Mouse (Mus musculus): ENCODE data around the gene Cacnb1. TPM values are rescaled to one million over a fixed set of nuclear protein-coding genes. Genes with fewer than 3 reads are reported as not detected.
A peak's percentile ranks its signal among the peaks of the same experiment; 100 is the strongest.

Gene Cacnb1
- 1 to 10 TPM; 5.1 to 5.9 TPM for total RNA-seq (2021)
- long read RNA-seq, experiment 1, transcript Cacnb1-202 (13 exons, 1,880 nt): major isoform, 8 of 14 reads
- long read RNA-seq, experiment 1, partial matches to known transcripts: 2 of 14 reads
- long read RNA-seq, experiment 1, other reads (novel, unspliced or antisense): 2 of 14 reads
- long read RNA-seq, experiment 2: 0 reads

DNA sequence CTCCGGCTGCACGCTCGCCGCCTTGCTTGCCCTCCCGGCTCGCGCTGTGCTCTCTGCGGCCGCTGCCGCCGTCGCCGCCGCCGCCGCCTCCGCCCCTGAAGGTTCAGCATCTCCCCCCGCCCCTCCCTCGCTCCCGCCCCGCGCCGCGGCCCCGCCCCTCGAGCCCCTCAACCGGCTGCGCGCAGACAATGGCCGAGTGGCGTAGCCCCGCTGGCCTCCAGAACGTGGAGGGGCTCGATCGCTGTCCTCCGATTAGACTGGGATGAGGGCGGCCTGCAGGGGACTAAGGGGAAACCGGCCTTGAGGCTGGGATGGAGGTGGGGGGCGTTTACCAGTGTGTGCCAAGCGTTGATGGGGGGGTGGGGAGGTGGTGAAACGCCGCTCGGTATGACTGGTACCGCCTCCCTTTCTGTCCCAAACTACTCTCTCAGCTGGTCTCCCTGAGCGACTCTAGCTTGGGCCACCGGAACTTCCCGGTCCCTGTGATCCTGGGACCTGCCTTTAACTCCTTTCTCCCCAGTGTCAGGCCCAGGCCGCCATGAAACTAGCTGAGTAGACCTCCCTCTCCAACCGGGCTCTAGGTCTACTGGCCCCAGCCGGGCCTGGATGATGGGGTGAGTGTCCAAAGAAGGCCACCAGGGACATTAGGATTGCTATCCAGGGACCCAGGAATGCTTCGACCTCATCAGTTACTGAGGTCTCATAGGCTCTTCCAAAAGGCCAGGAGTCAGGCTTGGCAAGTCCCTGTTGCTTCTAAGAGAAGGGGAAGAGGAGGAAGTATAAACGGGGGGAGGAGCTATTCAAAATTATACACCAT, at the start of gene Cacnb1:
Gene Cacnb1 (minus strand): TSS at position 480 of the 817 bp plus-strand sequence.
- peak; percentile 69 to 76 for DNase-seq

DNA sequence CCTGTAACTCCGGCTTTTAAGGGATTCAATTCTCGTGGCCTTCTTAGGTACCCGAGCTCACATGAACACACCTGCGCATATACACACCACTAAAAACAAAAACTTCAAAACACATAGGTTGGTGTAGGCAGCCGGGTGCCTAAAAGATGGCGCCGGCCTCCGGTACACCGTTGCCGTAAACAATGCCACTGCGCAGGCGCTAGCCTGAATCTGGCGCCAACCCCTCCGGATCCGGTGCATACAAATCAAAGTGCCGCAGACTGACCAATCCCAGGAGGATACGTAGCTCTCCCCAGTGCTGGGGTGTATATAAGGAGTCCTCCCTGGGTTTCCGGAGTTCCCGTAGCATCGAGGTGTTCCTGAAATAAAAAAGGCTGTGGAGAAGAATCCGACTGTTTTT, 44.4 kb upstream of the Cacnb1 start:
- DNase-seq: no peak

DNA sequence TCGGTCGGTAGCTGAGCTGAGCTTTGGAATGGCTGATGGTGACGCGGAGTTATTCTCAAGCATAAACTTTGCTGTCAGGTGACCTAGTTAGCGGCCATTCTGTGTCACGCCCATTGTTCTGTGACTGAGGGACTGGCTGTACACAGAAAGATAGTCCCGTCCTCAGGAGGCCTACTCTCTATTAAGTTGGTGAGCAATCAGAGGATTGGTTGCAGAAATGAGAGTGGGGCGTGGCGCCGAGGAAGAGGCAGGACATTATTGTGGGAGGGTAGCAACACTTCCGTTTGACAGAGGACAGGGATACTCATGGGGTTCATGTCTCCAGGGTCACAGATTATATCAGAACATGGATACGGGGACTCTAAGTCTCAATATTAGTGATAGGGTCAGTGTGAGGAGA, 43.4 kb upstream of the Cacnb1 start:
- no peak for DNase-seq

DNA sequence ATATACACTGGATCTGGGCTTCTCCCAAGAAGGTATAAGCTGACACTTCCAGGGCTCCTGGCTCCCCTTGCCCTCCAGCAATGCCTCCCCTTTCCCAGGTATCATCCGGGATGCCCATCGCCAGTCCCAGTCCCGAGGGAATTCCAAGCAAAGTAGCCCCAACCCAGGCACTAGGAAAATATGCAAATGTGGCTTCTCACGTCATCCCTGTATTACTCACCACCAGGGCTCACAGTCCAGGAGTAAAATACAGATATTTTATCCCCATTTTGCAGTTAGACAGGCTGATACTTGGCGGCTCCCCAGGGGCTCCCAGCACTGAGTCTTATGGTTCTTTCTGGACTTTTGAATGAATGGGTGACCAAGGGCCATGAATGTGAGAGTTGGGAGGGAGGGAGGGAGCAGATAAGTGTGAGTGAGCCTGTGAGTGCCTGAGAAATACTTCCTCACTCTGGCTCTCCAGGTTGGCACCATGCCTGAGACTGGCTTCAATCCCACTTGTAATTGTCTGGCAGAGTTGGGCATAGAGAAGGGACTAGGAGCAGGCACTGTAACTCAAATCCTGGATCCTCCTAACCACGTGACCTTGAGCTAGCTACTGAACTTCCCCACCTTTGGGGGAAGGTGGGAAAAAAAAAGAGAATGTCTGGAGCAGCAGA, 39.2 kb upstream of the Cacnb1 start:
- peak; percentile 51 to 68 for DNase-seq

DNA sequence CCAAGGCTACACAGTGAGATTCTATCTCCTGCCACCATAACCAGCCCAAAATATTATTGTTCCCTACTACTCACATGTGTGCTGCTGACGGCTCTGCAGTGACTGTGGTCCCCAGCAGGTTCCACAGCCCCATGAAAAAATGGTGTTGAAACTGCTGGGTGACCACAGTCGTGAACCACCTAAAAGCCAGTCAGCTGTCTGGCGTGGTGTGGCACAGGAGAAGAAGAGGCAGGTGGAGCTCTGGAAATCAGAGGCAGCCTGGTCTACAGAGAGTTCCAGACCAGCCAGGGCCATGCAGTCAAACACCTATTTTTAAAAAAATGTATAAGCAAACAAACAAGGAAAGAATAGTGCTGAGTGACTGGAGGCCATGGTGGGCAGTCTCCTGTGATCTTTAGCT, 38.6 kb upstream of the Cacnb1 start:
- no peak for DNase-seq

DNA sequence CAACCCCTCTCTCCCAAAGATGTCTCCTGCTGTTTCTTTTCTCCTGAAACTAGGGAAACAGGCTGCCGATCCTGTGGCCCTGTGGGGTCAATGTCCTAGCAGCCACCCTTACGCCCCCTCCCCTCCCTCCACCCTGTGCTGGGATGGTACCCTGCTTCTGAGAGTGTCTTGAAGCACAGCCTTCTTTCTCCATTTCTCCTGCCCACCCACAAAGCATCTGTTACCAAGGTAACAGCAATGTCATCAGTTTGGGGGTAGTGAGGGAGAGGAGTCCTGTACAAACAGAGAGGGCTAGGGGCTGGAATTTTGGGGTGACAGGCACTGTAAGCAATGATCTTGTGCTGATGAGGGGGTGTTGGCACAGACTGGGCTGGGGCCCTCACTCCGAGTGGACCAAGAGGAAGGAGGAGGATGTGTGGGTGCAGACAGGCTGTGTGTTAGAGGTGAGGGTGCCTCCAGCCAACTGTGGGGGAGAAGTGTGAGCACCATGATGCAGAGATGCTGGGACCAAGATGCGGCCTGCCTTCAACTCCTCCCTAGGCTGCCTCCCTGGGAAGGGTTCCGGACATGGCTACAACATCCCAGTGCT, 37.4 kb upstream of the Cacnb1 start:
- DNase-seq: no peak

DNA sequence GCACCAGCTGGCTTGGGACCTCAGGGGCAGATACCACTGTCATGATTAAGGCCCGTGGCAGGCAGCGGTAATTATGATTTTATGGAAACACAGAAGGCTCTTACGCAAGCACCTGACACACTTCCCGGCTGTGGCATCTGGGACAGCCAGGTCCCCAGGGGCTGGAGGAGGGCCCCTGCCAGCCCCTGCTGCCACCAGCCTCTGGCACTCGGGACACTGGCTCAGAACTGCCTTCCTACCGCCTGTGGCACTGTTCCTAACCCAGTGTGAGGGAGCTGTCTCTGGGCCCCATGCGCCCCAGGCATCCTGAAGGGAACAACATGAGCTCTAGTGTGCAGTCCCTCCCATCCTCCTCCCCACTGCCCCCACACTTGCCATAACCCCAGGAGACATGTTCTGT, 36.8 kb upstream of the Cacnb1 start:
- DNase-seq: no peak

DNA sequence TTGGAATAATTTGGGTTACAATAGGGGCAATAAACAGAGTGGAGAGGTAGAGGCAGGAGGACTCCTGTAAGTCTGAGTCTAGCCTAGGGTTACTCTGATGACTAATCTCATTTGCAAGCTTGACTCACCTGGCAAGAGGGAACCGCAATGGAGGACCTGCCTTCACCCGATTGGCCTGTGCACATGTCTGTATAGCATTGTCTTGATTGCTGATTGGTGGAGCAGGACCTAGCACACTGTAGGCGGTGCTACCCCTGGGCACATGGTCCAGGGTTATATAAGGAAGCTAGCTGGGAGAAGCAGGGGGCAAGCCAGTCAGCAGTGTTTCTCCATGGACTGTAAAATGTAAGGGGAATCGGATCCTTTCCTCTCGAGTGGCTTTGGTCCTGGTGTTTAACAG, 35.2 kb upstream of the Cacnb1 start:
- no peak for DNase-seq

DNA sequence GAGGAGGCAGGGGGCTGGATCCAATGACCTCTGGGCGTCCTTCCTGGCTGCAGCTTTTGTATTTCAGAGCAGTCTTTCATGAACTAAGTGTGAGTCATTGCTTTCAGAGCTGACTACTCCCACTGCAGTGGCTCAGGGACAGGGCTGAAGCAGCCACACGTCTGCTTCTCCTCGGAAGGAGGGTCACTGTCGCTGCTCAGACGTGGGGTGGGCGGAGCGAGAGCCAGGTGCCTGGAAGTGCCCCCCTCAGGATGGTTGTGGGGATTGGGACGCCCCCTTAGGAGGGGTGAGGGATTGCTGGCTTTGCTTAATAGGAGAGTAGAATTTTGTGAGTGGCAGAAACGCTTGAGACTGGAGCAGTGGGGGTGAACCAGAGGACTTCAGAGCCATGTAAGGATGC, 34.6 kb upstream of the Cacnb1 start:
- DNase-seq: no peak

DNA sequence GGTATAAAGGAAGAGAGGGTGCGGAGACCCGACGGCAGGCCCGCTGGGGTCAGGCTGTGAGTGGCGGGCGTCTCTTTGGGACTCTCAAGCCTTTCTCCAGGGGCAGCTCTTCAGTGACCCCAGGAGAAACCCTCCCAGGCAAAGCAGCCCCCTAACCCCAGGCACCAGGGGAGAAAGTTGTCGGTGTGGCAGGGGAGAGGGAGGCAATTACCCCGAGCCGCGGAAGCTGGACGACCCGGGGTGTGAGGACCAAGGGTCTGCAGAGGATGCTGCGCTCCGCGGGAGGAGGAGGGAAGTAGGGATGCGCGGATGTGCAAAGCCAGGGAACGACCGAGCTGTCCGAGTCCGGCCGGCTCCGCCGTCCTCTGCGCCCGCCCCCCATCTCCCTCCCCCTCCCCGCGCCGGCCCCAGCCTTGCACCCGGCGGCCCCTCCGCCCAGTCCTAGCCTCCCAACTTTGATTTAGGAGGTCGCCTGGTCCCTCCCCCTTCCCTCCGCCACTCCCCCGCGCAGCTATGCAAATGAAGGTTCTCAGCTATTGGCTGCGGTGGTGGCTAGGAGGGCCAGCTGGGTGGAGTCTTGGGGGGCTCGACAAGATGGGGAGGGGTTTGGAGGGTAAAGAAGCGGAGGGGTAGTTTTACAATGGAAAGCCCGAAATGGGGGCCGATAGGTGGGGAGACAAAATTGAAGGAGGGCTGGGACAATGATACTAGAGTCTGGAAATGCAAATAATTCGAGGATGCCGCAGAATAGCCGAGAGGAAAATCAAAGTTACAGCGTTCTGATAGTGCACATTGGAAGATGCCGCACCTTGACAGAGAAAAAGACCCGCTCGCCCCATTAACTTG, 30.4 kb upstream of the Cacnb1 start, which contains the start of gene Stac2:
Gene Stac2 (minus strand): TSS at position 474 of the 846 bp plus-strand sequence.
- DNase-seq: peak; percentile 79 to 81

DNA sequence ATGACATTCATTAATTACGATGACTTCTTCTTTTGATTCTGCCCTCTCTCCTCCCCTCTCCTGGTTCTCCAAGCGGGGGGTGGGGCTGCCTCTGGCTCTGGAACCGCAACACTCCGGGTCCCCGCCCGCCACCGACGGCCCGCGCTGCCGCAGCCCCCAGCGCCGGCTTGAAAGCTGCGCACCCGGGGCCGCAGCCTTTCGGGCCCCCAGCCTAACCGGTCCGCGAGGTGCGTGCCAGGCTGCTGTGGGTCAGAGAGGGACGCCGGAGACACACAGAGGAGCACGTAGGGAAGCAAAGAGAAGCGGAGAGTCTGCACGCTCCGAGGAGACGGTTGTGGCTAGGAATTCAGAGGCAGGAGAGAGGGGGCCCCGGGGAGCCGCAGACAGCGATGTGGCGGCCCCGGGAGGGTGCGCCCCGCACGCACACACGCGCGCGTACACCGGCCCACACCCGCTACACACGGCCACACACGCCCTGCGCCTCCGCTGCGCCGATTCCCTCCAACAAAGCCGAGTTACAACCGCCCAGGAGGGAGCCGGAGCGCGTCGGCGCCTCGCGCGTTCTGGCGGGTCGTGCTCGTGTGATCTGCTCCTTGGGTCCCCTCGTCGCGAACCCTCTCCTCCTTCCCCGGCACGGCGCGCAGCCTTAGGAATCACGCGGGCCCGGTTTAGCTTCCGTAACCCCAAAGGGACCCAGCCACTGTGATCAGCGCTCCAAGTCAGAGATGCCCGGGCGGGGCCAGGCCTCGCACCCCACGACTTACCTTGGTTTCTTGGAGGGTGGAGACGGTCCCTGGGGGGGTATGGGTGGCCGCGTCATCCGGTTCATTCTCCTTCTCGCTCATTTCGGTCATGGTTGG, 29.5 kb upstream of the Cacnb1 start:
- DNase-seq: no peak

DNA sequence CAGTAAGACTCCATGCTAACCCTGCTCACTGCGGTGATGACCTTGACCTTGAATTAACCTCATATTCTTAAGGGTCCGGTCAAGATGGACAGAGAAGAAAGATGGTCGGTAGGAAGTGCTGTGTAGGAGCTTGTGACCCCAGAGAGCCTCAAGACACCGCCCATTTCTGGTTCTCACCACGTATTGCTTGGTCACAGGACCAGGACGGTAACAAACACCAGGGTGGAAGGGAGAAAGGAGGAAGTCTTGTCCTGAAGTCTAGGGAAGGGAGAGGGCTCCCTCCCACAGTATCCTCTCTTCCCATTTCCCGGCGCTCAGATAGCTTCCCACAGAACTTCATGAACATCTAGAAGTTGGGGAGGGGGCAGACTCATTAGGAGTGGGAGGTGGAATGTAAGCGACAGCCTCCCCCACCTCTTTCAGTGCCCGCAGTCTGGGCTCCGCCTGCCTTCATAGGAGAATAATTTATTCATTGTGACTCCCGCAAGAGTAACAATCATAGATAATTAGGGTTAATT, 28.8 kb upstream of the Cacnb1 start:
- no peak for DNase-seq

DNA sequence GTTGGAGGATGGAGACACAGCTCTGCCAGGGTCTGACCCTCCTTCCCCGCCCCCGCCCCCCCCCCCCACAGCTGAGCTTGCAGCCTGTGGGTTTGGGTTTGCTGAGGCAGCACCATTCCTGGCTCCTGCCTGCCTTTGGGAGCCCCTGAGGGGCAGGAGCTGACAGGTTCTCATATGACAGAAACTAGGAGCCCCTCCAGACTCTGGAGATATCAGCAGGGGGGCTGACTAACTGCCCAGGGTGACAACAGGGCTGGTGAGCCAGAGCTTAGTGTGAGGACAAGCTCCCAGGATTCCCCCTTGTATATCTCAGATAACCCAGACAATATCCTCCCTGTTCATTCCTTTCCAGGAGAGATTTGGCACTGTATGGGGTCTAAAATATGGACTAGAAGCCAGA, 28.1 kb upstream of the Cacnb1 start:
- no peak for DNase-seq

DNA sequence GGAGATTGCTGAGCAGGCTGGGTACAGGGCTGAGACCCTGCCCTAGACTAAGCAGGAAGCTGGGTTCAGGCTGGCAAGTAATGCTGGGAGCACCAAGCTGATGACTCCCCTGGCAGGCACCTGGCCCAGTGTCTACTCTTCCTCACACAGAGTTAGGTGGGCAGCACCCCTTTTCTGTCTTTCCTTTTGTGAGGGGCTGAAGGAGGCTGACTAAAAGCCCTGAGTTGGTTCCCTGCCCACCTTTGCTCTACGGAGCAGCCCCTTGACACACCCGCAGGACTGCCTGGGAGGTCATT, 27.6 kb upstream of the Cacnb1 start:
- no peak for DNase-seq

DNA sequence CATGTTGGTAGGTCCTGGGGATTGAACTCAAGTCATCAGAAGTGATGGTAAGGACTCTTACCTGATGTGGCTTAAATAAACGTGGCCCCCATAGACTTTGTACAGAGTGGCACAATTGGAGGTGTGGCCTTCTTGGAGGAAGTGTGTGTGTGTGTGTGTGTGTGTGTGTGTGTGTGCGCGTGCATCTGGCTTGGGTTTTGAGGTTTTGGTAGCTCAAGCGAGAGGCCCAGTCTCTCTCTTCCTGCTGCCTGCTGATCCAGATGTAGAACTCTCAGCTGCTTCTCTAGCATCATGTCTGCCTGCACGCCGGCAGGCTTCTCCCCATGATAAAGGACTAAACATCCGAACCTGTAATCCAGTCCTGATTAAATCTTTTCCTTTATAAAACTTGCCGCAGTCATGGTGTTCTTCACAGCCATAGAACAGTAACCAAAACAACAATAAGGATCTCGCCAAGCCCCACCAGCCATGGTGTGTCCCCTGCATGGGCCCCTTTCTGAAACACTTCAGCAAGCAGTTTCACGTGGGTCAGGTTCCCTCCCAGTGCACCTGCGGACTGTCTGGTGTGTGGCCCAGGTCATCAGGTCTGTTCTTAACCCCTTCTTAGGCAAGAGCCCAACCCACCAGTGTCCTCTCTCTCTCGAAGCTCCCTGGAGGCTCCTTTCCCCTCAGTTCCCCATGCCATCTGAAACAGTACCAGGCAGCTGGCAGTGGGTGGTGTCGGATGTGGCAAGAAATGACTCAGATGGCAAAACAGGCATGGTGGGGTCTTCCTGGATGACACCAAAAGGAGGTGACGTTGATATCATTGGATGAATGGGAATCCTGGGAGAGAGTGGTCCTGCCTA, 27.1 kb upstream of the Cacnb1 start:
- DNase-seq: no peak

DNA sequence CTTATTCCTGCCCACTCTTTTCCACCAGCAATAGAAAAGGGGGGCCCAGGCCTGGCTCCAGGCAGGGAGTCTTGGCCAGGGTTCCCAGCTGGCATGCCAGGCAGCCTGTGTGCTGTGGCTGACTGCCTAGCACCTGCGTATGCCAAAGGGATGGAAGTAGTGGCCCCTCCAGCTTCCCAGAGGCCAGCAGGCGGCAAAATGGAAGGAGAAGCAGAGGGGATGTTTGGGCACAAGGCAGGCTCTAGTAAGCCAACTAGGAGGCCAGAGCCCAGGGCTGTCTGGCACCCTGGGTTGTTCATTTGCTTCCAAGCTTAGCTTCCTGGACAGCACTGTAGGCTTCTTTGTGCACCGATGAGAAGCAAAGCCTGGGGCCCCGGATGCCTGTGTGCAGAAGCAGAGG, 24.9 kb upstream of the Cacnb1 start:
- peak; percentile 48 to 50 for DNase-seq

DNA sequence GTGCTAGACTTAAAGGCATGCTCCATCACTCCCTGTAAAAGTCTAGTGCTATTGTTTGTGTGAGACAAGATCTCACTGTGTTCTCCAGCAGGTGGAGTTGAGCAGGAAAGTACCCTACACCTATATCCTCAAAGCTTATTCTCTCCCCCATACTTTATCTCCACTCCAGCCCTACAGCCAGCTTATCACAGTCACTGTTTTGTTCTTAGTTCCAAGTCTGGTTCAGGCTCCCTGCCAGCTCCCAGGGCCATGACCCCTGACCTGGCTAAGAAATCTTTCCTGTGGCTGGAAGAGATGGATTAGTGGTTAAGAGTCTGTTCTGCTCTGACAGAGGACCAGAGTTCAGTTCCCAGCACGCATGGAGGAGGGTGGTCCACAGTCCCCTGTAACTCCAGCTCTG, 23.6 kb upstream of the Cacnb1 start:
- no peak for DNase-seq

DNA sequence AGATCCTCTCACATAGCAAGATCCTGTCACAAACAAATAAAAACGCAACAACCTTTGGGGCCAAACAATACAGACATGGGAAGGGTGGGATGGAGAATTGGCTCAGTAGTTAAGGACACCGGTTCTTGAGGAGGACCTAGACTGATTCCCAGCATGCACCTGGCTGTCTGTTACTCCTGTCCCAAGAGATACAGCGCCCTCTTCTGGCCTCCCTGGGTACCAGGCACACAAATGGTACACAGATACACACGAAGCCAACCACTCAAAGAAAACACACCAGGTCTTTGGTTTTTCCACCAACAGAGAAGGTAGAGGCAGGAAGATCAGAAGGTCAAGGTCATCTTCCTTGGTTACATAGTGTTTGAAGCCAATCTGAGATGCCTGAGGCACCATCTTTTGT, 22.8 kb upstream of the Cacnb1 start:
- no peak for DNase-seq

DNA sequence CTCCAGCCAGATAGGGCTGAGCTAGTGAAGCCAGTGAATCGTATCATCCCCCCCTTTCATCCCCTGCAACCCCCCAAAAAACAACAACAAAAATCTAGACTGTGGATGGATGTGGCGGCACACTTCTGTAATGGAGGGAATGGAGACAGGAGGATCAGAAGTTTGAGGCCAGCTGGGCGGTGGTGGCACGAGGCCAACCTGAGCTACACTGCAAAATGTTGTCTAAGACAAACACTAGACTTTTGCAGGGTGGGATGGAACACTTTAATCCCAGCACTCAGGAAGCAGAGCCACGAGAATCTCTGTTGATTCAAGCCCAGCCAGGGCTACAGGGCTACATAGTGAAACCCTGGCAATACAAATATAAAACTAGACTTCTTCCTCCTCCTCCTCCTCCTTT, 21.2 kb upstream of the Cacnb1 start:
- DNase-seq: no peak

DNA sequence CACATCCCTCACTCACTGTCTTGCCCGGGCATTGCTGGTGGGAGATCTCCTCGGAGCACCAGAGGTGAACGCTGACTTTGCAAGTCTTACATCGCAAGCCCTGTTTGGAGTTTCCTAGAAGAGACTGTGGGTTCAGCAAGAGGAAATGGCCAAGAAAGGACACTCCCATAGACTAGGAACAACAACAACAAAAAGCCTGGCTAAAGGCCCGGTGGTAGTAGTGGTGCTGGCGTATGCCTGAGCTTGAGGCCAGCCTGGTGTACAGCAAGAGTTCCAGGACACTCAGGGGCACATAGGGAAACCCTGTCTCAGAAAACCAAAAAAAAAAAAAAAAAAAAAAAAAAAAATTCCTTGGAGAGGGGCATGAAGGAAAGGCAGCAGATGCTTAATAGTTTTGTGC, 19.9 kb upstream of the Cacnb1 start:
- DNase-seq: no peak
